Mouse (Mus musculus) embryonic facial prominence, embryonic 15.5 days (tissue): ENCODE data around the gene Ate1. TPM values are rescaled to one million over a fixed set of nuclear protein-coding genes. Genes with fewer than 3 reads are reported as not detected.

Experiments
- ATAC-seq: fragments of 200-750 bp; cut with Nextera tagmentation; 2 replicates; pipeline ENCODE4 v1.8.0; 2017; ENCODE audit warnings: low read depth, moderate TSS enrichment; ENCODE audit not compliant: insufficient number of reproducible peaks, low FRiP score, low TSS enrichment
- H3K27ac ChIP-seq: fragments of 300-500 bp; sonication (generic); replicated peaks from 2 replicates; pipeline ENCODE4 v1.5.1; 2015; ENCODE audit warnings: mild to moderate bottlenecking, inconsistent platforms
- H3K27me3 ChIP-seq: fragments of 300-500 bp; sonication (generic); 2 replicates; pipeline ENCODE4 v1.6.1; 2015; ENCODE audit warnings: inconsistent platforms
- H3K36me3 ChIP-seq: fragments of 300-500 bp; sonication (generic); 2 replicates; pipeline ENCODE4 v1.6.1; 2015; ENCODE audit warnings: mild to moderate bottlenecking, inconsistent platforms
- H3K4me1 ChIP-seq: fragments of 300-500 bp; sonication (generic); 2 replicates; pipeline ENCODE4 v1.6.1; 2015; ENCODE audit warnings: inconsistent platforms
- H3K4me2 ChIP-seq: fragments of 300-500 bp; sonication (generic); replicated peaks from 2 replicates; pipeline ENCODE4 v1.6.1; 2015; ENCODE audit warnings: mild to moderate bottlenecking, inconsistent platforms
- H3K4me3 ChIP-seq: fragments of 300-500 bp; sonication (generic); replicated peaks from 2 replicates; pipeline ENCODE4 v1.5.1; 2015; ENCODE audit warnings: mild to moderate bottlenecking, inconsistent platforms
- H3K9ac ChIP-seq: fragments of 300-500 bp; sonication (generic); 2 replicates; pipeline ENCODE4 v1.6.1; 2015; ENCODE audit warnings: inconsistent platforms
- H3K9me3 ChIP-seq: fragments of 300-500 bp; sonication (generic); replicated peaks from 2 replicates; pipeline ENCODE4 v1.6.1; 2016; ENCODE audit warnings: inconsistent platforms
- WGBS: fragments of 180-500 bp; shearing (Covaris S2); methylation state at CpG from one replicate; pipeline ENCODE4 v1.1.7; 2015; 5-methylcytosine and 5-hydroxymethylcytosine counted together
- polyA plus RNA-seq: library from polyadenylated mRNA; unstranded; fragments of >200 nt; fragmentation: Nextera tagmentation; extraction: Ambion mirVana; gene quantifications from 2 replicates; pipeline ENCODE4 v1.2.1, GENCODE M21; 2015

Gene Ate1
- polyA plus RNA-seq, 1 experiment from 2014 or later, result 59.7 TPM

GRCm38 (mm10) chr7:130374311-130374710, 145.9 kb downstream of the Ate1 start:
- ATAC-seq, result no peak
- Histone ChIP-seq H3K4me2 (no peak overlapping the region), H3K36me3 (no peaks in the 10 kb centered on the region), H3K9me3 (no peaks in the 10 kb centered on the region), H3K4me3 (no peak overlapping the region), H3K9ac (no peak overlapping the region), H3K27ac (no peak overlapping the region), H3K4me1 (peaks cover 3% of the 10 kb centered on the region), H3K27me3 (no peaks in the 10 kb centered on the region)
- 79% methylated on average over 9 of the region's 9 CpGs for WGBS

GRCm38 (mm10) chr7:130368827-130369641, 151.1 kb downstream of the Ate1 start:
- Histone ChIP-seq H3K9ac (no peak overlapping the region), H3K9me3 (no peaks in the 10 kb centered on the region; the same call in 1 of the 2 replicates), H3K27ac (no peak overlapping the region), H3K27me3 (no peaks in the 10 kb centered on the region), H3K4me1 (peaks cover 26% of the 10 kb centered on the region), H3K4me3 (peak overlapping the region; percentile 19), H3K36me3 (no peaks in the 10 kb centered on the region), H3K4me2 (peak overlapping the region; percentile 36)
- ATAC-seq, result no peak; the same call in 1 of the 2 replicates
- 35% methylated on average over 24 of the region's 24 CpGs for WGBS

GRCm38 (mm10) chr7:130368036-130368826, 151.9 kb downstream of the Ate1 start:
- Histone ChIP-seq H3K4me3 (peak overlapping the region; percentile 6; the same call in 1 of the 2 replicates), H3K9me3 (no peaks in the 10 kb centered on the region; the same call in 1 of the 2 replicates), H3K27ac (no peak overlapping the region), H3K36me3 (no peaks in the 10 kb centered on the region), H3K4me1 (peaks cover 26% of the 10 kb centered on the region), H3K4me2 (peak overlapping the region; percentile 36), H3K9ac (no peak overlapping the region), H3K27me3 (no peaks in the 10 kb centered on the region)
- WGBS, result 44% methylated on average over 13 of the region's 13 CpGs
- no peak for ATAC-seq

GRCm38 (mm10) chr7:130367222-130368035, 152.7 kb downstream of the Ate1 start:
- 31% methylated on average over 12 of the region's 12 CpGs for WGBS
- ATAC-seq, result no peak
- no peaks in the 10 kb centered on the region for H3K27me3 ChIP-seq

GRCm38 (mm10) chr7:130365711-130366110, 154.5 kb downstream of the Ate1 start:
- Histone ChIP-seq H3K27ac (no peak overlapping the region), H3K9me3 (no peaks in the 10 kb centered on the region; the same call in 1 of the 2 replicates), H3K4me2 (no peak overlapping the region), H3K36me3 (no peaks in the 10 kb centered on the region), H3K4me1 (peaks cover 26% of the 10 kb centered on the region), H3K27me3 (no peaks in the 10 kb centered on the region), H3K4me3 (no peak overlapping the region), H3K9ac (no peak overlapping the region)
- WGBS, result 89% methylated on average over 10 of the region's 10 CpGs
- ATAC-seq, result no peak

More at GRCm38 (mm10) chr7:130367222-130368035, 152.7 kb downstream of the Ate1 start:
- no peak overlapping the region for H3K9ac ChIP-seq
- H3K36me3 ChIP-seq, result no peaks in the 10 kb centered on the region
- no peak overlapping the region for H3K4me2 ChIP-seq
- no peak overlapping the region for H3K4me3 ChIP-seq
- H3K9me3 ChIP-seq, result no peaks in the 10 kb centered on the region; the same call in 1 of the 2 replicates
- peaks cover 26% of the 10 kb centered on the region for H3K4me1 ChIP-seq
- no peak overlapping the region for H3K27ac ChIP-seq

Other genes starting within 250 kb of the Ate1 start
- 128 and 131 TPM in 2 replicates for gene Nsmce4a, start 52.7 kb upstream of the Ate1 start, polyA plus RNA-seq
- gene Tacc2, start 57.1 kb upstream of the Ate1 start, polyA plus RNA-seq, result 39.7 and 46.0 TPM in 2 replicates